Mouse (Mus musculus) G1E (cell line): ENCODE measurements around the gene Rrp1.

Source experiments
- CTCF ChIP-seq: IDR thresholded peaks from 2 replicates; pipeline ENCODE4 v1.5.1; 2012; ENCODE audit warnings: low read depth, low read length, inconsistent platforms, mixed read lengths
- TAL1 ChIP-seq: conservative IDR thresholded peaks from 2 replicates; pipeline ENCODE4 v1.6.1; 2012; ENCODE audit warnings: low read depth, low read length, inconsistent platforms, mixed read lengths

- peak; percentile 98 for TF ChIP-seq TAL1
- TF ChIP-seq CTCF = no peak
Observed at GRCm38 (mm10) chr10:78366851-78367312, 46.0 kb downstream of the Rrp1 start.
